Mouse (Mus musculus): Measurements from ENCODE around the gene Uchl5. TPM values are rescaled to one million over a fixed set of nuclear protein-coding genes. Genes with fewer than 3 reads are reported as not detected.
A peak's percentile ranks its signal among the peaks of the same experiment; 100 is the strongest.

Uchl5 gene
- polyA plus RNA-seq, 1 experiment, result 5.0 TPM

DNA sequence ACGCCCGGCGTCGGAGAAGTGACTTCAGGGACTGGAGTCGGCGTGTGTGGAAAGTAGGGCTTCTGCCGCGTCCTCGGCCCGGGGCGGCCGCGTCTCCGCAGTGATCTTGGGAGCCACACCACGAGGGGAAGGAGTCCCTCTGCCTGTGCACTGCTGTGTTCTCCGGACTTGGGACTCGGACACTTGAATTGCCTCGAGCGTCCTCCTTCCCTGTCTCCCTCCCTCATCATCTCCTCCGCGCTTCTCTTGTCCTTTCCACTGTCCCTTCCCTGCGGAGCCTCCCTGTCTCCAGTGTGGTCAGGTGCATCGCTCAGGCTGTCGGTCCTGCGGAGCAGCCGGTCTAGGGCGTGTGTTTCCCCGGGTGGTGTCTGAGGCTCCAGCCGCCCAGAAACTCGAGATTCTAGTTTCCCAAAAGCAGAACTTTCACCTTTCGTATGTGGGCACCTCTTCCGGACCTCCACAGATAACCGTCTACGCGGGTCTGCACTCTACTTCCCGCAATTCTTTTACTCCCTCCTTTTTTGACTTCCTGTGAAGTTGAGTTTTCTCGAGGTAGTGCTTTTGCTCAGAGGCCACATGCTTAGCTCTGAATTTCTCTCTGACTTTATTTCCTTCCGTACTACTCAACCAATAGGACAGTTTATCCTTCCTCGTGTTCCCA, 616 bp downstream of the Uchl5 start:
- H3K4me1 ChIP-seq (replicated peaks; ENCODE audit: control insufficient read depth, insufficient read depth, low read length), result peaks cover 3% of the 10 kb centered on the region; the same call in 1 of the 2 replicates
- peak overlapping the region; percentile 74 for H3K4me3 ChIP-seq (ENCODE audit: control insufficient read depth, insufficient read depth, low read length)
- DNase-seq, result peak; percentile 38
- H3K27ac ChIP-seq (ENCODE audit: control insufficient read depth, insufficient read depth, low read length), result peak overlapping the region; percentile 8
- no peak for TF ChIP-seq POLR2A (IDR thresholded peaks at IDR 0.05; ENCODE audit: control insufficient read depth, extremely low read depth, insufficient read depth, low read length, poor library complexity)
- no peak for TF ChIP-seq CTCF (IDR thresholded peaks at IDR 0.05; ENCODE audit: borderline replicate concordance, control insufficient read depth, extremely low read depth, insufficient read depth, low read length, poor library complexity)
- under 1% methylated on average over 39 of the region's 39 CpGs for WGBS
- no peaks in the 10 kb centered on the region for H3K27me3 ChIP-seq (ENCODE audit: control insufficient read depth, insufficient read depth, low read length)
- no peaks in the 10 kb centered on the region for H3K36me3 ChIP-seq (ENCODE audit: control insufficient read depth, insufficient read depth, low read length)

- Histone ChIP-seq H3K27ac (ENCODE audit: control insufficient read depth, insufficient read depth, low read length) (no peak overlapping the region), H3K27me3 (ENCODE audit: control insufficient read depth, insufficient read depth, low read length) (no peaks in the 10 kb centered on the region), H3K4me1 (replicated peaks; ENCODE audit: control insufficient read depth, insufficient read depth, low read length) (no peaks in the 10 kb centered on the region), H3K4me3 (ENCODE audit: control insufficient read depth, insufficient read depth, low read length) (no peak overlapping the region), H3K36me3 (ENCODE audit: control insufficient read depth, insufficient read depth, low read length) (peaks cover 5% of the 10 kb centered on the region)
- TF ChIP-seq POLR2A (IDR thresholded peaks at IDR 0.05; ENCODE audit: control insufficient read depth, extremely low read depth, insufficient read depth, low read length, poor library complexity) (no peak), CTCF (IDR thresholded peaks at IDR 0.05; ENCODE audit: borderline replicate concordance, control insufficient read depth, extremely low read depth, insufficient read depth, low read length, poor library complexity) (peak; percentile 31; the same call in 1 of the 2 replicates)
- 85% methylated on average over 2 of the region's 2 CpGs for WGBS
- DNase-seq, result peak; percentile 64
Observed at GRCm38 (mm10) chr1:143788584-143789227, 11.6 kb downstream of the Uchl5 start.

GRCm38 (mm10) chr1:143803537-143803936, 26.5 kb downstream of the Uchl5 start:
- TF ChIP-seq CTCF (IDR thresholded peaks at IDR 0.05; ENCODE audit: borderline replicate concordance, control insufficient read depth, extremely low read depth, insufficient read depth, low read length, poor library complexity) (no peak), POLR2A (IDR thresholded peaks at IDR 0.05; ENCODE audit: control insufficient read depth, extremely low read depth, insufficient read depth, low read length, poor library complexity) (no peak)
- no peaks in the 10 kb centered on the region for H3K4me1 ChIP-seq (replicated peaks; ENCODE audit: control insufficient read depth, insufficient read depth, low read length)
- H3K27me3 ChIP-seq (ENCODE audit: control insufficient read depth, insufficient read depth, low read length), result no peaks in the 10 kb centered on the region
- H3K4me3 ChIP-seq (ENCODE audit: control insufficient read depth, insufficient read depth, low read length), result no peak overlapping the region
- 35% methylated on average over 4 of the region's 4 CpGs for WGBS
- H3K27ac ChIP-seq (ENCODE audit: control insufficient read depth, insufficient read depth, low read length), result no peak overlapping the region
- H3K36me3 ChIP-seq (ENCODE audit: control insufficient read depth, insufficient read depth, low read length), result peaks cover 13% of the 10 kb centered on the region
- no peak for DNase-seq

DNA sequence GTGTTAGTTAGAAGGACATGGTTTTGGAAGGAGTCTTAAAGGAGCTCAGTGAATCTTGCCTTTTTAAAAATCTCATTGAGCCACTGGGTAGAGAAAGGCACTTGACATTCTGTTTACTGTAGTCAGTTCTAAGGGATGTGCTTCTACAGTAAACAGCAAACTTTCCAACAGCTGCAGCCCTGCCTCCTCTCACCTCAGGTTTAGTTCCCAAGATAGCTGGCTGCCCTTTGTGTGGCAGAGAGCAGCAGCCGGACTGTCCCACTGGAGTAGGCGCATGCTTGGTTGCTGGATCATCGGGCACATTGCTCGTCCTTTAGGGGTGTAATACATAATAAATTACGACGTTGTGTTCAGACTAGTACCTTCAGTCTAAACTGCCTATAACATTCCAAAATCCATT, 32.0 kb downstream of the Uchl5 start:
- no peak overlapping the region for H3K4me3 ChIP-seq (ENCODE audit: control insufficient read depth, insufficient read depth, low read length)
- H3K4me1 ChIP-seq (replicated peaks; ENCODE audit: control insufficient read depth, insufficient read depth, low read length), result 0 out of 2 replicates have a peak, but pooled peaks cover under 1% of the 10 kb centered on the region
- H3K36me3 ChIP-seq (ENCODE audit: control insufficient read depth, insufficient read depth, low read length), result peaks cover 6% of the 10 kb centered on the region; the same call in 1 of the 2 replicates
- no peak for TF ChIP-seq CTCF (IDR thresholded peaks at IDR 0.05; ENCODE audit: borderline replicate concordance, control insufficient read depth, extremely low read depth, insufficient read depth, low read length, poor library complexity)
- no peak for TF ChIP-seq POLR2A (IDR thresholded peaks at IDR 0.05; ENCODE audit: control insufficient read depth, extremely low read depth, insufficient read depth, low read length, poor library complexity)
- no peak overlapping the region for H3K27ac ChIP-seq (ENCODE audit: control insufficient read depth, insufficient read depth, low read length)
- no peak for DNase-seq
- H3K27me3 ChIP-seq (ENCODE audit: control insufficient read depth, insufficient read depth, low read length), result no peaks in the 10 kb centered on the region
- WGBS, result 98% methylated on average over 6 of the region's 6 CpGs

- no peak overlapping the region for H3K27ac ChIP-seq (ENCODE audit: control insufficient read depth, insufficient read depth, low read length)
- no peaks in the 10 kb centered on the region for H3K36me3 ChIP-seq (ENCODE audit: control insufficient read depth, insufficient read depth, low read length)
- 33% methylated on average over 7 of the region's 7 CpGs for WGBS
- DNase-seq, result peak; percentile 85
- TF ChIP-seq CTCF (IDR thresholded peaks at IDR 0.05; ENCODE audit: borderline replicate concordance, control insufficient read depth, extremely low read depth, insufficient read depth, low read length, poor library complexity) (peak; percentile 95), POLR2A (IDR thresholded peaks at IDR 0.05; ENCODE audit: control insufficient read depth, extremely low read depth, insufficient read depth, low read length, poor library complexity) (no peak)
- H3K4me1 ChIP-seq (replicated peaks; ENCODE audit: control insufficient read depth, insufficient read depth, low read length), result 0 out of 2 replicates have a peak, but pooled peaks cover 2% of the 10 kb centered on the region
- H3K4me3 ChIP-seq (ENCODE audit: control insufficient read depth, insufficient read depth, low read length), result no peak overlapping the region
- H3K27me3 ChIP-seq (ENCODE audit: control insufficient read depth, insufficient read depth, low read length), result no peaks in the 10 kb centered on the region
Observed at GRCm38 (mm10) chr1:143813676-143814360, 36.7 kb downstream of the Uchl5 start.

DNA sequence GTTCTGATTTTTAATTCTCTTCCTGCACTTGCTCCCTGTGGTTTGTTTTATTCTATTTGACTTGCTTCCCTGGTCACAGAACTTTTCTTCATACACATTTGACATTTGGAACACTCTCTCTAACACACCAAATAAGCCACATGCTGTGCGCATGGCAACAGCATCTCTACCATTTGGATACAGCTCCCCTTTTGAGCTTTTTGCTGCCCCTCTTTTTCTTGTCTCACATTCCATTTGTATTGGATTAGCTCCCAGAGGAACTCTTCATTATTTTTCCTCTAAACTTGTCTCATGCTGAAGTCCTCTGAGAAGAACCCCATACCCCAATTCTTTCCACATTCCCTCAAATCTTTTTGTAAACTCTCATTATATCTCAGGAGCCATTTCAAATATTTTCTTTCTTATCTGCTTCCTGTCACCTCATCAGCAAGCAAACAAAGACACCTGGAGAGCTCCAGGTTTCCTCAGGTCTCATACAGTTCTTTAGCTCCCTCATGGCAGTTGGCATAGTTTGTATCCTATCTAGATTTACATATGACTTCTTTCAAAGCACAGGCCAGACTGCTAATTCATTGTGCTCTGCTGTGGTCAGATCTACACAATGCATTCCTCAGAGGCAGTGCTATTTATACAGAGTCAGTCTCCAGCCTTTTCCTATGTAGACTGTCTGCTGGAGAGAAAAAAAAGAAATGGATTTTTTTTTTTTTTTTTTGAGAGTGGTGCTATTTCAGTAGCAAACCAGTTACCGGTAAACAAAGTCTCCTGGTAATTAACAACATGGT, 43.2 kb downstream of the Uchl5 start:
- Histone ChIP-seq H3K27me3 (ENCODE audit: control insufficient read depth, insufficient read depth, low read length) (no peaks in the 10 kb centered on the region), H3K4me3 (ENCODE audit: control insufficient read depth, insufficient read depth, low read length) (no peak overlapping the region), H3K36me3 (ENCODE audit: control insufficient read depth, insufficient read depth, low read length) (no peaks in the 10 kb centered on the region), H3K4me1 (replicated peaks; ENCODE audit: control insufficient read depth, insufficient read depth, low read length) (no peaks in the 10 kb centered on the region), H3K27ac (ENCODE audit: control insufficient read depth, insufficient read depth, low read length) (no peak overlapping the region)
- 100% methylated on average over 2 of the region's 2 CpGs for WGBS
- no peak for TF ChIP-seq POLR2A (IDR thresholded peaks at IDR 0.05; ENCODE audit: control insufficient read depth, extremely low read depth, insufficient read depth, low read length, poor library complexity)
- no peak for TF ChIP-seq CTCF (IDR thresholded peaks at IDR 0.05; ENCODE audit: borderline replicate concordance, control insufficient read depth, extremely low read depth, insufficient read depth, low read length, poor library complexity)
- no peak for DNase-seq
